Mouse (Mus musculus): ENCODE measurements at regions not wholly inside any gene's neighbourhood (a gene's known extent, or its start where the extent isn't known, plus 50 kb on each side); places are given as distances from the start of the nearest gene placed in this dataset.

DNA sequence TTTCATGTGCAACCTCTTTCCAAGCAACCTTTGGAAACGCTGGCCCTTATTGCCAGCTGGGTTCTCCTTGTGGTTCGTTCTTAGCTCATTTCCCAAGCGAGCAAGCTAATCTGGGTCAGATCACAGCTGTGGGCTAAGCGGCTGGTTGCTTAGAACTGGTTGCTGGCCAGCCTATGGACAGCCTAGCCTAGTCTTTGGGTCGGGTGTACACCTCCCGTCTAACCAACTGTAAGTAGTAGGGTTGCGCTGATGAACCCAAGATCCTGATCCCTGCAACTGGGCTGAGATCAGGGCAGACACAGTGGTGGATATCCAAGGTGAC lies 236.5 kb downstream of the Mtx2 start:
- DNase-seq (ENCODE audit: low read depth): no peak

- no peak for DNase-seq (ENCODE audit: low read depth)
These were observed 239.0 kb downstream of the Mtx2 start for GRCm38 (mm10) chr2:75064406-75065115.

- DNase-seq (ENCODE audit: low read depth): no peak
These were observed 239.7 kb downstream of the Mtx2 start for GRCm38 (mm10) chr2:75065304-75065703.

DNA sequence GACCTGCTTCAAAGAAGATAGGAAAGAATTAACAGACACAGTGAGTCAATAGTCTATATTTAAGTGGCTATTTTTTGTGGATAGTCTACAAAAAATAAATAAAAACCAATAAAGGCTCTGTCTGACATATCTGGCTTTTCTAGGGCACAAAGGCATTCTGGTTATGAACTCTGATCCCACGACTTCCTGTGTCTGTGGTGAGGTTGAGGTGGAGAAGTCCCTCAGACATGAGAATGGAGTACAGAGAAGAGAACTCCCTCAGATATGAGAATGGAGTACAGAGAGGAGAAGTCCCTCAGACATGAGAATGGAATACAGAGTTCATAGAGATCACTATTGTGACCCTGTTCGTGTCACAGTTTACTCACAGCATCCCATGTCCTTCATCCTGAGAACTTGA lies 243.7 kb downstream of the Mtx2 start:
- peak; percentile 20 for DNase-seq (ENCODE audit: low read depth)

- peak; percentile 14 for DNase-seq (ENCODE audit: low read depth)
These were observed 246.4 kb downstream of the Mtx2 start for GRCm38 (mm10) chr2:75072021-75072420.

- peak; percentile 14 for DNase-seq (ENCODE audit: low read depth)
These were observed 246.9 kb downstream of the Mtx2 start for GRCm38 (mm10) chr2:75072471-75072870.

GRCm38 (mm10) chr2:75073178-75073577 lies 247.6 kb downstream of the Mtx2 start:
- peak; percentile 35 for DNase-seq (ENCODE audit: low read depth)

DNA sequence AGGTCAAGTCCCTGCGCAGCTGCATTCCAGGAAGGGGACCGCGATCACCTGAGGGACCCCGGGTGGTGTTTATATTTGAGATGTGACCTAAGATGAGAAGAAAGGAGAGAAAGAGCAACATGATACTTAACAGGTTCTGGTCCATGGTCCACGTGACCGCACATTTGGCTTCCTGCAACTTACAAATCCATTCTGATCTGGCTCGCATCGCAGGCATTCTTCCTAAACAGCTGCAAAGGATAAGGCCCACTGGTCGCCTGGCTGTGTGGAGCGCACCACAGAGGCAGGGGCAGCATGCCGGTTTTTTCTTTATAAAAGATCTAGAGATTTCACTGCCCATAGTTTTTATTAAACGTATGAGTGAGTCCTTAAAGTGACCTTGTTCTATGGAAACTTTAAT lies 261.6 kb downstream of the Mtx2 start:
- no peak for DNase-seq (ENCODE audit: low read depth)

- no peak for DNase-seq (ENCODE audit: low read depth)
These were observed 263.6 kb downstream of the Mtx2 start for GRCm38 (mm10) chr2:75089186-75089585.

GRCm38 (mm10) chr2:75089616-75090015 lies 264.0 kb downstream of the Mtx2 start:
- no peak for DNase-seq (ENCODE audit: low read depth)

GRCm38 (mm10) chr2:75090439-75090838 lies 264.8 kb downstream of the Mtx2 start:
- no peak for DNase-seq (ENCODE audit: low read depth)

- peak; percentile 15 for DNase-seq (ENCODE audit: low read depth)
These were observed 275.9 kb downstream of the Mtx2 start for GRCm38 (mm10) chr2:75101501-75101900.

GRCm38 (mm10) chr2:75112751-75113150 lies 287.1 kb downstream of the Mtx2 start:
- no peak for DNase-seq (ENCODE audit: low read depth)

DNA sequence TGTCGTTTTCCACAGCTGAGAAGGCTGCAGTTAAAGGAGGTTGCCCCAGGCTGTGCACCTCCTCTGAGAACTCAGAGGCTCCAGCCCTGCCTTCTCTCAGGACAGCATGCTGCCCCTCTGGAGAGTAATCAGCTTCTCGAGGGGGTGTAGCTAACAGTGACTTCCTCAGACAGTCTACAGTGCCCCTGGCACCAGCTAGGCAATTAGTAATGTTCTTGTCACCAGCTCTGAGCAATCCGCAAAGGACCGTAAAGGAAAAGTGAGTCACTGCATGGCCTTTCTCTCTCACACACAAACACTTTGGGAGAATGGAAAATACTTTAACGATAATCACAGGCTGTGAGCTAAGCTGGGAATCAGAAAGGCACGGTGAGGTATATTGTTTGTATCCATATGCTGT lies 288.8 kb downstream of the Mtx2 start:
- DNase-seq (ENCODE audit: low read depth): no peak

DNA sequence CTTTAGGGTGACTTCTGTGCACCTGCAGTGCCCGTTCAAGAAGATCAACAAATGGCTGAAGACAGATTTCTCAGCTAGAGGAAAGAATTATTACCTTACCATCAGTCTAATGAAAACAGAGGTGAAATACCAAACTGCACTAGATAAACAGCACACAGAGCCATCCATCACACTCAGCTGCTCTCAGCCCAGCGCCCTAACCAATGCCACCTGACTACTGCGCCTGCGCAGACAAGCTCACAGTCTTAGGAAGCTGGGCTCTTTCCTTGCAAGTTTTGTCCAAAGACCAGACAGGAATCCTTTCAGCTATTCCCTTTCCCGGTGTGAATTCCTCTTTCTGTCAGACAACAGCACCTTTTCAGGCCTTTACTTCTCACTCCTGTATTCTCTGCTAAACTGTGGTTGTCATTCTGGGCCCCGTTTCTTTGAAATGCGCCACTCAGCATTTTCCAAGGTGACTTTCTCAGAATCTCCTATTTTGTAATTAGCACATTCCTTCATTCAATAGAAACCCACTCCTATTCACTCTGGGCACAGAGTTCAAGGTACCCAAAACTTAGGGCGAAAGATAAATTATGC lies 292.8 kb downstream of the Mtx2 start:
- no peak for DNase-seq (ENCODE audit: low read depth)

- DNase-seq (ENCODE audit: low read depth): no peak
These were observed 294.0 kb downstream of the Mtx2 start for GRCm38 (mm10) chr2:75119599-75119998.

- DNase-seq (ENCODE audit: low read depth): no peak
These were observed 307.9 kb downstream of the Mtx2 start for GRCm38 (mm10) chr2:75133298-75134080.

GRCm38 (mm10) chr2:75136618-75137017 lies 311.0 kb downstream of the Mtx2 start:
- no peak for DNase-seq (ENCODE audit: low read depth)

DNA sequence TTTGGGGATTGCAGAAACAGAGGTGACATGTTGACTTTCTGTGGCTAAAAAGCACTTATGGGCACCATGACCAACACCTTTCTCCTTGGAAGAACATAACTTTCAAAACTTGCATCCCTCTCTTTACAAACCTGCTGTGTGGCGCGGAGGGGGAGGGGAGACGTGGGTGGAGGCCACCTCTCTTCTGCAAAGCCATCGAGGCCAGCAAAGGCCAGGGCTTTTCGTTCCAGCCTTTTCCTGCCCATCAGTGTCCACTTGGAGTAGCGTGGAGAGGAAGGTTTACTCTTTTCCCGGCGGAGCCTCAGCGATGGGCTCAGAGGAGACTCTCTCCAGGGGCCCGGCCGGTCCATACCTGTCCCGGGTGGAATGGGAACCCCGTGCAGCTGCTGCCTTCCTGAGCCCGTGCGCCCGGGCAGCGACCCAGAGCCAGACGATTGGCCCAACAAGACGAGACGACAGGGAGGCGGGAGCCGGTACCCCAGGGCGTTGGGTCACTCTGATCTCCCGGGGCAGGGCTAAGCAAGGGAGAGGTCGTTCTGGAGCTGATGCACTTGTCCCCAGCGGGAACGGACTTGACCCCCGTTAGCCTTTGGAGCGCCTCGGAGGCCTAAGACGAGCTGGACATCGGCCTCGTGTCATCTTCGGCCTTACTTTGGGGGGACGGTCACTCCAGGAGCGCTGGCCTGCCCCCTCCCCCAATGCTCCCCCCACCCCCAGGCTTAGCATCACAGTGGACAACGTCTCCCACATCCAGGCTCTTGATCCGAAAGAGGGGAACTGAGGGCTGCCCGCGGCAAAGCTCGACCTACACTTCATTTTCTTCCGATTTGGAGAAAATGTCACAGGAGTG lies 311.8 kb downstream of the Mtx2 start:
- DNase-seq (ENCODE audit: low read depth): no peak

GRCm38 (mm10) chr2:75137983-75138745 lies 312.6 kb downstream of the Mtx2 start:
- peak; percentile 34 for DNase-seq (ENCODE audit: low read depth)

DNA sequence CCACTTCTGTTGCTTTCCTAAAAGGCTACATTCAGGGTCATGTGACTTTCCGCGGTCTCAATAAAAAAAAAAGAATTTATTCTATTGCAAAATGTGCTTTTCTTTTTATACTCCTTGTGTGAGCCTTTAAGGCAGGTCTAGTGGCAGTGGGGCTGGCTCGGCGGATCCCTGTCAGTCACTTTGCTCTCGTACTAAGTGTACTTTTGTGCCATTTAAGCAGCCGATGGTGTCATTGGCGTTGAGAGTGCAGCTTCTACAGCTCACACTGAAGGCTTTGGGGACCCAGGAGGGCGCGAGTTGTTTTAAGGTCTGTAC lies 313.1 kb downstream of the Mtx2 start:
- no peak for DNase-seq (ENCODE audit: low read depth)

- DNase-seq (ENCODE audit: low read depth): no peak
These were observed 313.9 kb downstream of the Mtx2 start for GRCm38 (mm10) chr2:75139544-75139943.

Data from induced T-regulatory cell, adult 2 months (primary cell).